Mouse (Mus musculus) bone marrow macrophage, adult 2 months (primary cell): ENCODE data around the gene Olfr314.
"Not testable (repeated sequence)": the region's sequence is repeated elsewhere in the genome, so short reads cannot be mapped to it uniquely, and the experiment has no call there.

Experiments used
- CTCF ChIP-seq: IDR thresholded peaks from 2 replicates; pipeline ENCODE4 v1.5.1; 2012; ENCODE audit warnings: low read depth, mild to moderate bottlenecking, low read length, moderate library complexity
- POLR2A ChIP-seq: IDR thresholded peaks from 2 replicates; pipeline ENCODE4 v1.6.1; 2012; ENCODE audit warnings: mild to moderate bottlenecking, low read depth, low read length, borderline replicate concordance

DNA sequence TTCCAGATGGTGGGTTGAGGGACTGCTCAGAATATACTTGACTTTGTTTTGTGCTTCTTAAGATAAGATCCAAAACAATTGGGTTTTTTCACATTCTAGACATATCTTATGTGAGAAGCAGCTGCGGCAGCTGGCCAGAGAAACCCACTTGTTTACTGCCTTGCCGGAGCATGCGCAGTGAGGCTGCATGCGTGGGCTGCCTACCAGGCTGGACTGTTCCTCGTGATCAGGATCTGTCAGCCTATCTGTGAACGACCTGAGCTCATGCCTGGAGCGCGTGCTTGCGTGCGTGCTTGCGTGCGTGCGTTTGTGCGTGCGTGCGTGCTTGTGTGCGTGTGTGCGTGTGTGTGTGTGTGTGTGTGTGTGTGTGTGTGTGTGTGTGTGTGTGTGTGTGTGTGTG lies 31.7 kb upstream of the Olfr314 start:
- TF ChIP-seq CTCF, POLR2A: not testable (repeated sequence)
